Mouse (Mus musculus): Measurements from ENCODE around the gene Fxyd6. TPM values are rescaled to one million over a fixed set of nuclear protein-coding genes. Genes with fewer than 3 reads are reported as not detected.

The Fxyd6 gene
- total RNA-seq (2021), result 10 to 100 TPM; 25.5 to 31.0 TPM

DNA sequence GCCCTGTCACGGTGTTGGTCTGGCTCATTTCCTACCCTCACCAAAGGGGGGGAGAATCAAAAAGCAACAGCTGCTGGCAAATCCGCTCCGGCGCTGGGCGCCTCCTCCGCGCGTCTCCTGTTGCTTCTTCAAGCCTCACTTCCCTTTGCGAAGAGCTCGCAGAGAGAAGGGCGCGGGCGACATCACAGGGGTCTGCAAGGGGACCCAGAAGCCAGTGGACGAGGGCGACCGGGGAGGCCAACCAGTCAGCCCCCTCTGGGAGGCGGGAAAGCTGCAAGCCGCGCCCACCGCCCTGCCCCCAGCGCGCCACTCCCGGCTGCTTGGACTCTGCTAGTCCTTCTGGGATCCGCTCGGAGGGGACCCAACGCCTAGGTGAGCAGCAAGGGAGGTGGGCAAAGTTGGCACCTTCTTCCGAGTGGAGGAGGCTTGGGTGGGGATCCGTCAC, at the start of gene Fxyd6:
TSS of gene Fxyd6 (plus strand) at position 69 of the 445 bp plus-strand sequence.
- peak; percentile 69 to 70 for DNase-seq
- intact Hi-C loops (cut with DNase I), result no loop called here

DNA sequence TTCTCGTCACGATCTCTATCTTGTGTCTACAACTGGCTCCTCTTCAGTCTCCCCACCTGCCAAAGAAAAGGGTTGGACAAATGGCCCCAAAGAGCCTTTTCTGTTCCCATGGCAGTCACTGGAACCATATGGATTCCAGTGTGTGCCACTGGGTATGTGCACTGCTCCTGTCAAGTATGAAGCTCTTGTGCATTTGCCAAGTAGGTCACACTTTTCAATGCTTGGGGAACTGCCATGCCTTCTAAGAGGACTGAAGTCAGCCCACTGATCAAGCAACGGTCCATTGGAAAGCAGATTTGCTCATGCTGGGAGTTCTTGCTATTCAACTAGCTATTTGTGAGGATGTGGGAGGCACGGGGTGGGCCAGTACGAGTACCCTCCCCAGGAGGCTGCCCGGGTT, 48.5 kb upstream of the Fxyd6 start:
- intact Hi-C loops (cut with DNase I), result no loop called here
- DNase-seq, result no peak

DNA sequence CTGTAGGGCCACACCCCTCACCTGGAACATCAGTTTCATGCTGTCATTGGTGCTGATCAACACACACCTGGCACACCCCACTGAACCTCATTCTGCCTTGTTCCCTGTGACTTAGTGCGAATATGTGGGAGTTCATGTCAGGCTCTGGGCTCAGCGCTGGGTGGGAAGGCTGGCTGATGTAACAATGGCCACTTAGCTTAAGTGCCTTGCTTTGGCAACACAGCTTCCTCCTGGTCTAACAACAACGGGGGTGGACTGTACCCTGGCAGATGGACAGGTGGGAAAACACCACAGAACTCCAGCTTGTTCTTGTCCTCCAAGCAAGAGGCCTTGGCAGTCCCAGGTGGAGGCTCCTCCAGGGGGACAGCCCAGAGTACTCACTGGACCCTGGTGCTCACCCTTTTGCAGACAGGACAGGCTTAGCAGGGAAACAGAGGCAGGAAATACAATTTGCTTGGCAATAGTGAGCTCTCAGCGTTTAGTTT, 48.0 kb upstream of the Fxyd6 start:
- DNase-seq, result peak; percentile 24 to 25
- intact Hi-C loops (cut with DNase I), result no loop called here

DNA sequence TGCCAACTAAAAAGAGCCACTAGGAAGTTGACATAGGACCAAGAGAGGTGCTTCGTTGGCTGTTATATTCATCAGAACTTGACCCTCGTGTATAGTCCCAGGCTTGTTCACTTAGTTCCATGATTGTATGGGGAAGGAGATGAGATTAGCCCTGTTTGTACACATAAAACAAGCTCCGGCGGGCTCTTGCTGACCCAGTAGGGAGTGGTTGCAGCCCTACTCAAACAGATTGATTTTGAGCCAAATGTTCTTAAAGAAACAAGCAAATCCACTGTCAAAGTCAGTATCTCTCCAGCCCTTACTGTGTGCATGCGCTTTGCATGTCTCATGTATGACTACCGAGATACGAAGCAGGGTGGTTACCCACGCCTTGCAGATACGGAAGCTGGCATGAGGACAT, 43.6 kb upstream of the Fxyd6 start:
- DNase-seq, result no peak
- intact Hi-C loops (cut with DNase I), result no loop called here

DNA sequence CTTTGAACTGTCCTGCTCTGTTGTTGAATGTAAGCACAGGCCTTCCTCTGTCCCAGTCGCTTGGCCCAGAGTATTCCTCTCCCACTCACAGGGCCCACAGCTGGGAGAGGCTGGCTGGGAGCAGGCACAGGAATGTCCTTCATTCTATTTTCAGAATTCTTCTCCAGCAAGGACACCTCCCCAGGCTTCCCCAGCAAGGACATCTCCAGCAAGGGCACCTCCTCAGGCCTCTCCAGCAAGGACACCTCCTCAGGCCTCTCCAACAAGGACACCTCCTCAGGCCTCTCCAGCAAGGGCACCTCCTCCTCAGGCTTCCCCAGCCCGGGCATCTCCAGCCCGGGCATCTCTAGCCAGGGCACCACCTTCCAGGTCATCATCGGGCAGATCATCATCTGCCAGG, 41.7 kb upstream of the Fxyd6 start:
- intact Hi-C loops (cut with DNase I), result no loop called here
- peak in 1 of 2 experiments; percentile 26 for DNase-seq

DNA sequence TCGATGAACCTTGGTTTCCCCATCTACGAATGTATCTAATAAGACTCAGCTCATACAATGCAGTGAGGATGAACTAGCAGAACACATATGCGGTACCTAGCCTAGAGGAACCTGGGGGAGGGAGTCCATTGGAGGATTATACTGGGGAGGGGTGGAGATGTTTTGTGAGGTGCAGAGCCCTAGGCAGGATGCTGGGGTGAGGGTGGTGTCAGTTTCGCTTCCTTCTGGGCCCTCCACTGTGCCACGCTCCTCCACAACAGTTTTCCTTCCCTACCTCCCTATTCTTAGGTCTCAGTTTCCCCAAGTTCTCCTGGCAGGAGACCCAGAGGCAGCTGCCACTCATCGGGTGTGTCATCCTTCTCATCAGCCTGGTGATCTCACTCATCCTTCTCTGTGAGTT, 40.4 kb upstream of the Fxyd6 start:
- DNase-seq, result no peak
- intact Hi-C loops (cut with DNase I), result no loop called here

DNA sequence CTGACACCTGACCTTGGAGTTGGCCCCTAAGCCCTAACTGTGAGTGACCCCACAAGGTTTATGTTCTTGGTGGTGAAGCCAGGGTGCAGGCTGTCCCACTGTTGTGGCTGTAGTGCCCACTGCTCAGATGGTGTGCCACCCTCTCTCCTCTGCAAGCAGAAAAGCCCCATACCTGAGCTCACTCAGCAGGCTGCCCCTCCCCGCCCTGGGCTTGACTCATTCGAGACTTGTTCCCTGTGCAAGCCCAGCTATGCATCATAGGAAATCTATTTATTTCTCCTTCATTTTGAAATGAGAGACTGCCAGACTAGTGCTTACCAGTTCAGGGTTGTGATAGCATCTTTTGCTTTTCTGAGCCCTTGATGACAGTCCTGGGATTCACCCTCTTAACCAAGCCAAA, 32.6 kb upstream of the Fxyd6 start:
- intact Hi-C loops (cut with DNase I), result no loop called here
- no peak for DNase-seq

DNA sequence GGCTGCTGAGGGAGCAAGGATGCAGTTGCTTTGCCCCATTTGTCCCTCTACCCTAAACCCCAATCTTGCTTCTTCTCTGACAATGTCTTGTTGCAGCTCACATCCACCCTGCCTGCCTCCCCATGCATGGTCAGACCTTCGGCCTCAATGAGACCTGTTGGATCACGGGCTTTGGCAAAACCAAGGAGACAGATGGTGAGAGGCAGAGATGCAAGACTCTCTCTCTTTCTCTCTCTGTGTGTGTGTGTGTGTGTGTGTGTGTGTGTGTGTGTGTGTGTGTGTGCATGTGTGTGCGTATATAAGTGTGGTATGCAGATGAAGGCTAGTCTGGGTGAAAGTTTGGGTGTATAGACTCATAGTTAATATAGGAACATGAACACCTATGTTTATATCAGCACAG, 26.9 kb upstream of the Fxyd6 start:
- intact Hi-C loops (cut with DNase I), result no loop called here
- no peak for DNase-seq

DNA sequence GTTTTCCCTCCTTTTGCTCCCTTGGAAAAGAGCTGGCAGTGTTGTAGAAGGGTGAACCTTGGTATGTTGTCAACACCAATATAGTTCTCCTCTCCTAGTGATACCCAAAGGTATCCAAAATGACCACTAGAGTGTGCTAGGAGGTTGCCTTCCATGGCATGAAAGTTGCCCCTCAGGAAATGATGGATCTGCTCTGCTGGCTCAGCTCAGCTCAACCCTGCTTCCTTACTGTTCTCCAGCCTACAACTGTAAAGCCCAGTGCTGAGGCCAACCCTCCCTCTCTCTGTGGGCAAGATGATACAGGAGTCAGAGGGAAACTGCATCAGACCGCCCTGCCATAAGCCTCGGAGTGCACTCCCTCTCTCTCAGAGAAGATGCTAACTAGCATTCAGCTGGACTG, 24.5 kb upstream of the Fxyd6 start:
- DNase-seq, result peak; percentile 47 to 58

DNA sequence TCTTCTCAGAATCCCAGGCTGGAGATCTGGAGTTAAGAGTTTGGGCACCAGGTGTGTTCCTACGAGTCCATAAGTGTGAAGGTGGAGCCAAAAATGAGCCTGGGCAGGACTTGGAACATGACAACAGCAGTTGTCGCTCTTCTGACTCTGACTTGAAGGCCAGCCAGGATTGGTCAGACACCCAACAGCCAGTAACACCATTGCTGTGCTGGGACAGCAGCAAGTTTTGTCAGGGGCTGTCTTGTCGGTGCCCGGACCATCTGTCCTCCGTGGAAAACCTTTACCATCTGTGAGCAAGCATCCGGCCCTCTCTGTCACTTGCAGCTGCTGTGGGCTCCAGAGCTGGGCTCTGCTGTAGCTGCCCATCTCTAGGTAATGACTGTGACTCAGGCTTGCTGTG, 23.7 kb upstream of the Fxyd6 start:
- intact Hi-C loops (cut with DNase I), result no loop called here
- no peak for DNase-seq

More for the DNA sequence above, 24.5 kb upstream of the Fxyd6 start:
- intact Hi-C loops (cut with DNase I), result loop anchor here (1.0 to 2.0 kb wide), 2 partner anchors 43 to 45 kb away; no protein-coding TSS in a partner anchor

DNA sequence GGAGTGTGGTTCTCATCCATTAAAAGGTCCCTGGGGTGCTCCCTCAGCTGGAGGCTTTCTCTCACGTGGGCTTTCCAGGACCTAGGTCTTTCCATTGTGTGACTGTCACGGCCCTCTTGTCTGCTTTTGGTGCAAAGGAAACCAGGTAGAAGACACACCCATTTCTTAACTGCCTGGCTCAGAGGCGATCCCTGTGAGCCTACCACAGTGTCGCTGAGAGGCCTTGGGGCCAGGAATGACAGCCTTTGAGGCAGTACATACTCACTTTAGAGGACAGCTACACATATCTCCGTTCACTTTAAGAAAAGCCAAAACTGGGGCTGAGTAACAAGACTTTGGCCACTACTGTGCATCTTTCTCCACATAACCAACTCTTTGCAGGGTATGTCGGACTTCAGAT, 21.4 kb upstream of the Fxyd6 start:
- DNase-seq, result no peak
- intact Hi-C loops (cut with DNase I), result no loop called here

DNA sequence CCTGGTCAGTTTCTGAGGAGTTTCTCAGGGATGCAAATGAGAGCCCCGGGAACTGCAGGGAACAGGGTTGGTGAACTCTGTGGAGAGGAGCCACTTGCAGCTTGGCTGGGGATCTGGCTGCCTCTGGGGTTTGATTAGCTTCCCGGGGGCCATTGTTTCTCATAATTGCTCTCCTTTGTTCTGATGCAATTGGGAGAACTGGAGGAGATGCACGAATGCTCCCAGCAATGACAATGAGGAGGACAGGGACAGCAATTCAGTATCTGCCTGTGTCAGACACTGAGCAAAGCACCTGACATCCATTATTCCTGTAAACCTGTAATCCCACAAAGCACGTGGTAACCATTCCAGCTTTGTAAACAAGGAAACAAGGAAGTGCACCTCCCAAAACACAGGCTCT, 20.8 kb upstream of the Fxyd6 start:
- intact Hi-C loops (cut with DNase I), result no loop called here

DNA sequence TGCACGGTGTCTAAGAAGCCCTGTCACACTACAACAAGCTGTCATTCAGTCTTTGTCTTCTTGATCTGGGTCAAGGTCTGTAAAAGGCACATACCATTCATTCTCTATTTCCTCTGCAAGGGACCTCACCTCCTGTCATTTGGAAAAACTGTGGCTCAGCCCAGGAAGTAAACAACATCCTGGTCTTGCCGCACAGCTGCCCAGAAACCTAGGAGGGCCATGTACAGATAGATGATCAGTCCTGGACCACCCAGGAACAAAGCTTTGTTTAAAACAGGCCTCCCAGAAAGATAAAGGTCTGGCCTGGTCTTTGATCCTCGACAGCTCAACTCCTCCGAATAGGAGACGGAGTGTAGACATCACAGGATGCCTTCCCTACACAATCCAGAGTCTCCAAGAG, 20.1 kb upstream of the Fxyd6 start:
- intact Hi-C loops (cut with DNase I), result no loop called here
- no peak for DNase-seq

More for the DNA sequence above, 20.8 kb upstream of the Fxyd6 start:
- DNase-seq, result no peak

DNA sequence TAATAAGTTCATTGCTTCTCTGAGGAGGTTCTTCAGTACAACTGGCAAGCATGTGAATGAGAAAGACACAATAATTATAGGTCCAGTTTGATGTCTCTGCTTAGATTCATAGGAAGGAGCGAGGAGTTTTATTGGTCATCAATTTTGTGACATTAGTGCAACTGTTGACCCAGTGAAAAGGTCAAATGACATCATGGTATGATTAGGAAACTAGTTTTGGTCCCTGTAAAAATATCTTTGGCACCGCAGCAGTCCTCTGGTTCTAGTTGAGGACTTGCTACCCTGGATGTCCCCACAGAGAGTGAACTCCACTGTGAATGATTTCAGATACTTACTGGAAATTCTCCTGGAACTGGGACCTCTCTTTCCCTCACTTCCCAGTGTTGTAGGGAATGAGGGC, 14.8 kb upstream of the Fxyd6 start:
- intact Hi-C loops (cut with DNase I), result no loop called here
- DNase-seq, result no peak

DNA sequence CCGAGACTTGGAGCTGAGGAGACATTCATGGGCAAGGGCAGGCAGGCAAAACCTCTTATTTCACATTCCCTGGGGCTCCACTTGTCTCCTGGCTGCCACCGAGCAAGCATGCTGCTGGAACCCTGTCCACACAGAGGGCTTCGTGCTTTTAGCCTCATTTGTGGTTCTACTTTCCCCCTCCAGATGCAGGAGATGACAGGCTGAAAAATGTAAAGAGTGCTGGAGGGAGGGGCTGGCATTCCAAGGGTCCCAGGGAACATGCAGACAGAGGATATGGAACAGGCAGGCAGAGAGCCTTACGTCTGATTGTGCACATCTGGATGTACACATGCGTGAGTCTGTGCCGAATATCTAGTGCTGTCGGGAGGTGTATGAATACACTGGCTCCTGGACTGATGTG, 11.6 kb upstream of the Fxyd6 start:
- intact Hi-C loops (cut with DNase I), result no loop called here
- DNase-seq, result no peak

DNA sequence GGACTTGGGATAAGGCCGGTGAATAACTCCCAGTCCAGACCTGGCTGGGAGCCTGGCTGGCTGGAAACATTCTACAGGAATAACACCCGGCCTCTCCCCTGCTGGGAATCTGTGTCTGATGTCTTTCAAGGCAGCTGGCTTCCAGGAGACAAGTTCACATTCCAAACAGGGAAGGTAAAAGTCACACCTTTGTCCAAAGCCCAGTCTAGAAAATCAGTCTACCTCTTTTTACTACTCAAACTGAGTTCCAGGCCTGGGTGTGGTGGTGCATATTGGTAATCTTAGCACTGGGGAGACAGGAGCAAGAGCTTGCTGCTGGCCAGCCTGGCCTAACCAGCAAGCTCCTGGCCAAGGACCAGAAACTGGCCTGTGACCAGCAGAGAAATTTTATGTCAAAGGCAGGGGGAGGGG, 7.9 kb upstream of the Fxyd6 start:
- DNase-seq, result peak; percentile 54 to 64
- intact Hi-C loops (cut with DNase I), result no loop called here

DNA sequence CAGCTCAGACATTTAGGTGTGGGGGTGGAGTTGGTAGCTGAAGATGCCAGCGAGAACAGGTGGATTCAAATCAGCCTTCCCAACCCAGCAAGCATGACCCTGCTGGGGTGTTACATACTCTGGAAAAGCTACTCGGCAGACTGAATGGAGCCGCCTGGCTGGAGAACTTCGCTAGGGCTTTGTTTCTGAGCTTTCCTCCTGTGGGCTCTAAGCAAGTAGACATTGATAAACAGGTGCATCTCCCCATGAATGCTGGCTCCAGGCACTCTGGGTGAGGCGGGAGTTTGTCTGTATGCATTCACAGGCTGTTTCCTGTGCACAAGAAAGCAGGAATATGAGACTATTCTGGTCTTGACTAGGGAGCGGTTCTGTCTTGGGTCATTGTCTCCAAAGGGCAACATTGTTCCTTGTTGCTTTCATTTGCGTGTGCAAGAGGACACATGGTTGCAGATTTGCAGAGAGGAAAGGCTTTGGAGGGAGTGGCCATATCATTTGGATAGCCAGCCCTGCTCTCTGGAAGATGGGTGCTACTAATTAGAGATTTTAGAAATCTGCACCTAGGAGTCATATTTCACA, 6.3 kb upstream of the Fxyd6 start:
- no peak for DNase-seq
- intact Hi-C loops (cut with DNase I), result no loop called here

DNA sequence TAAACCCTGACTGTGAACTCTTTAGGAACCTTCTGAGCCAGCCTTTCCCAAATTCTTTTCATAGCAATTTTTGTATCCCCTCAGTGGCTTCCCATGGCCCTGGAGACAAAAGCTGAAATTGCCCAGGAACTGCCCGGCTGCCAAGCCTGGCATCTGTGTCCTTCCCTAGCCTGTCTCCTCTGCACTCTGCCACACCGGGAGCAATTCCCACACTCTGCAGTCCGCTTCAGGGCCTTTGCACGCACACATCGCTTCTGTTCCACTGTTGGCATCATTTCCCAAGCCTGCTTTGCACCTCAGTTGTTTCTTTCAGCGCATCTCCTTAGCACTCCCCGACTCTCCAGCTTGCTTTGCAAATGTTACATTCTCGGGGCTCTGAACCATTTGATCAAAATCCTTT, 2.3 kb upstream of the Fxyd6 start:
- intact Hi-C loops (cut with DNase I), result no loop called here
- no peak for DNase-seq

DNA sequence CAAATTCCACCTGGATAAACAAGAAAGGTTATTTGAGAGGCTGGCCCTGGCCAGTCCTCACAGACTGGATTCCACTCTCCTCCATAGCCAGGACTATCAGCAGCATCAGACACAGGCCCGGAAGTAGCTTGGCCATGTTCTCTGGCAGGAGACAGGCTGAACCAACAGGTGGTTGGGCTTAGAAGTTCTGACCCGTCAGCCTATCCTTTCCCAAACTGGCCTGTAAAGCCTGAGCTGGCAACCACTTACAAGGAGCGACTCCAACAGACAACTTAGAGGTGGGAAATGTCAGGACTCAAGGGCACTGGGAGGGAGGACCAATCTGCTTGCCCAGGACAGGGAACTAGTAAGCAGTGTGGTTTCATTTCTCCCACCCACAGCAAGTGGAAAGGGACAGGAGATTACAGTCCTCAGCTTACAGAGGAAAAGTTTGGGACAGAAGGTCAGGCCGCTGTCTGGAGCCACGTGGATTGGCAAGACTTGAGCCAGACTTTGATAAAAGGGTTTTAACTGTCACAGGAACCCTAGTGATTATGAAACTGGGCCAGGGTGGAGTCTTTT, 1.6 kb upstream of the Fxyd6 start:
- intact Hi-C loops (cut with DNase I), result no loop called here
- DNase-seq, result peak; percentile 37 to 45

DNA sequence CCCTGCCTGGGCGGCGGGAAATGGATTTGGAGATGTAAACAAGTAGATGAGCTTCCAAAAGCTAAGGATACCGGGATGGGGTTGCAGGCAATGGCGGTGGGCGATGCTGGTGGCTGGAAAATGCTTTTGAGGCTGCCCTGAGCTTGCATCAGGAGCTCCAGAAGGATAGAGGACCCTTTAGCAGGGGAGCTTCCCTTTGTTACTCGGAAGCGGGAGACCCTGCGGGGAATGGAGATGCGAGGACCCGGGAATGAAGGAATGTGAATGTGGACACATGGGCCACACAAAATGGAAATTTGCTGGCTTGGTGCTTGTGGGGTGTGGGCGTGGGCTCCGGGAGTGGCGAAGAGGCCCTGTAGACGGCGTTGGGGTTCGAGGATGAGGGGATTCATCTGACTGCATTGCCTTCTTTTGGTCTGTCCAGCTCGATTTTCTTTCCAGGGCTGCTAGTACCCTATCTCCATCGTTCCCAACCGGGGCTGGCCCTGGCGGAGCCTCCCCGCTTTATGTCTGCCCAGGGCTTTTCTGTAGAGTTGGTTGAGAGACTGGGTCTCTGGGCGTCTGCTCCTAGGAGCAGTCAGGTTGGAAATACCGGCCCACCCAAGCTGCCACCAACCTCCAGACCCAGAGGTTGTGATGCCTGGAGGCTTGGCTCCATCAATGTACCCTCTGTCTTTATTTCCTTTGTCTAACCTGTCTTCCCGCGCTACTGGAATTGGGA, 791 bp downstream of the Fxyd6 start:
- no peak for DNase-seq
- intact Hi-C loops (cut with DNase I), result no loop called here

DNA sequence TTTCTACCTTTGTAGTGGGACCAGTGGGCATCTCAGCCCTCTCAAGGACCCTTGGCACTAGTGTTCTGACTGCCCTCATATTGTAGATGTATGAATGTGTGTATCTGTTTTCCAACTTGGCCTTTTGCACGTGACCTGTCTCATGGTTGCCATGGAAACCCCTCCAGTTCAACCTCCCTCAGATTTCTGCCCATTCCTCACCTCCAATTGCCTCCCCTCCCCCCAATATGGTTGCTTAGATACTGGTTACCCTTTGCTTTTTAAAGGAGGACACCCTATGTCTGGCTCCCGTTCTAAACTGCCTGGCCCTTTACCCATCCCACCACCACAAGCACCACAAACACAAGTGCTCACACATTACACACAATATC, 1.3 kb downstream of the Fxyd6 start:
- intact Hi-C loops (cut with DNase I), result no loop called here
- no peak for DNase-seq

DNA sequence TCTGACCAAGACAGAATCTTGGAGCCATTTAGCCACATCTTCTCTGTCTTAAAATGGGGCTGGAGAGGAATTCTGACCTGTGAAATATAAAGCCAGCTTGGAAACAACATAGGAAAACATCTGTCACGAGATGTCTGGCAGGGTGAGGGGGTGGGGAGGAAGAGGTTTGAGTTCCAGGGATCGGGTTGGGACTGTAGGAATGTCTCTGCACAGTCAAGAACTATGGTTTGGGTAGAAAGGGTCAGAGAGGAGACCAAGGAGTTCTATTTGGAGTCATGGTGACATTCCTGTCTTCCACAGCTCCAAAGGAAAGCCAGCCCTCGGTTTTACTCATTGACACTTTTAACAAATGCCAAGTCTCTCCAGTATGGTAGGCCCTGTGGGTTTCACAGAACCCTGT, 3.9 kb downstream of the Fxyd6 start:
- intact Hi-C loops (cut with DNase I), result no loop called here
- no peak for DNase-seq

Measured in heart, postnatal 10 days (tissue).